Mouse (Mus musculus): ENCODE data around the gene Brd2. TPM values are rescaled to one million over a fixed set of nuclear protein-coding genes. Genes with fewer than 3 reads are reported as not detected.

Gene Brd2
- polyA plus RNA-seq, 1 experiment from 2014 or later = 32.5 TPM

DNA sequence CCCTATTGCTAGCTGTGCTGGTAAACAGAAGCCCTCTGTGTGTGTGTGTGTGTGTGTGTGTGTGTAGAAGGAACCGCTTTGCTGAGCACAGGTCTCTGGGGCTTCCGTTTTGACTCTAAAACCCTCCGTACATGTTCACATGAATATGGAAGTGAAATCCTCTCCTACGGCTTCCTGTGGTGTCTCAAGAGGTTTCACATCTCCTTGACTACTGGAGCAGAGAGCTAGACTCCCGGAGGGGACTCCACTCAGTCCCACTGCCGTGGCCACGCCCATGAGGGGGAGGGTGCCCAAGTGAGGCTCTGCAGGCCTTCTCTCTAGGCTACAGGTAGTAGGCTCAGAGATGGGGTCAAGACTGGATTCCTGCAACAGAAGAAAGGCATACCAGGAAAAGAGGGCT, 20.6 kb upstream of the Brd2 start, which contains the start of gene H2-DMb2:
Gene H2-DMb2 (plus strand): TSS at position 275 of the 400 bp plus-strand sequence.
- H3K9ac ChIP-seq (replicated peaks) = no peak within 1 kb of the TSS
- H3K4me1 ChIP-seq (ENCODE audit: insufficient read depth) = no peaks in the 10 kb centered on the region
- DNase-seq (peak; percentile 74), ATAC-seq (peak; percentile 73)
- TF ChIP-seq CTCF (IDR thresholded peaks at IDR 0.05; ENCODE audit: low read depth) (no peak), EP300 (IDR thresholded peaks at IDR 0.05; ENCODE audit: low read depth) (no peak)
- peak within 1 kb of the TSS; percentile 70 for H3K27ac ChIP-seq (ENCODE audit: low read depth)
- H3K36me3 ChIP-seq (replicated peaks; ENCODE audit: insufficient read depth, low read length) = no peaks in the 10 kb centered on the region
- peak within 1 kb of the TSS; percentile 13 for H3K4me2 ChIP-seq (ENCODE audit: low read depth, low read length)
- peaks cover 27% of the 10 kb centered on the region for H3K27me3 ChIP-seq (ENCODE audit: insufficient read depth, low read length)
- 14% methylated on average over 7 of the region's 7 CpGs for WGBS (ENCODE audit: insufficient replicate concordance)
- H3K4me3 ChIP-seq (ENCODE audit: low read depth, low read length) = no peak within 1 kb of the TSS
- H3K9me3 ChIP-seq (ENCODE audit: low read length) = no peaks in the 10 kb centered on the region

DNA sequence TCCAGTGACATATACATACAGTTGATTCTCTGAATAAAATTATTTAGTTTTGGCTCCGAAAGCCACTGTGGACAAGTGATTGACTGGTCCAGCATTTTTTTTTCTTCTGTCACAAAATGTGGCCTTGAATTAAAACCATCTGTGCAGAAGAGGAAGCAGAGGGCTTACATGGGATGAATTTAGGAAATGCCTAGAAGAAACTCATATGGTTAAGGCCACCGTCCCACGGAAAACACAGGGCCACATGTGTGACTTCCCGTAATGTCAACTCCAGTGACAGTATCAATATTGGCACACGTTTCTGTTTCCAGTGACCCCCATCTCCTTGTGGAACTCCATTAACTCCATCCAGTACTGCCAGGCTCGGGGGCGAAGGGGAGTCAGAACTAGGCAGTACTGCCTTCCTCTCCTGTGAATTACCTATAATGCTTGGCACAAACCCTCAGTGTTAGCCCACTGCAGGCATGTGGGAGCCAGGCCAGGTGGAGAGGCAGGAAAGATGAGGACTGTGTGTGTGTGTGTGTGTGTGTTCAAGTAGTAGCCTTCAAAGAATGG, 20.1 kb upstream of the Brd2 start:
- Histone ChIP-seq H3K4me2 (ENCODE audit: low read depth, low read length) (peak overlapping the region; percentile 13; the same call in 1 of the 2 replicates), H3K4me3 (ENCODE audit: low read depth, low read length) (no peak overlapping the region), H3K36me3 (replicated peaks; ENCODE audit: insufficient read depth, low read length) (no peaks in the 10 kb centered on the region), H3K9me3 (ENCODE audit: low read length) (no peaks in the 10 kb centered on the region), H3K4me1 (ENCODE audit: insufficient read depth) (no peaks in the 10 kb centered on the region), H3K27me3 (ENCODE audit: insufficient read depth, low read length) (peaks cover 27% of the 10 kb centered on the region), H3K9ac (replicated peaks) (no peak overlapping the region), H3K27ac (ENCODE audit: low read depth) (peak overlapping the region; percentile 66; the same call in 1 of the 2 replicates)
- DNase-seq = no peak
- ATAC-seq = no peak
- no peak for TF ChIP-seq EP300 (IDR thresholded peaks at IDR 0.05; ENCODE audit: low read depth)
- no peak for TF ChIP-seq CTCF (IDR thresholded peaks at IDR 0.05; ENCODE audit: low read depth)
- WGBS (ENCODE audit: insufficient replicate concordance) = 45% methylated on average over 7 of the region's 7 CpGs

DNA sequence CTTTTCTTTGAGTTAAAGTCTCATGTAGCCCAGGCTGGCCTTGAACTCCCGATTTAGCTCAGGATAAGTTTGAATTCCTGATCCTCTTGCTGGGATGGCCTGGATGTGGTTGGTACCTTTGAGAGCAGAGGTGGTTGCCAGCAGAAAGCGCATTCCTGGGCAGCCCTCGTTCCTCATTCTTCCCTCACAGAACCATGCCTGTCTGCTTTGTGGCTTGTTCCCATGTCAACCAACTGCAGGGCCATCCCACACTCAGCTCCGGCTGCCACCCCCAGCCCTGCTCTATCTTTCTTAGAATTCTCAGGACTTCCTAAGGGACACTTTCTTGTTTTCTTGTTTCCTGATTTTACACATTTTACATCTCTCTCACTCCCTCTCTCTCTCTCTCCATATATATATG, 19.0 kb upstream of the Brd2 start:
- ATAC-seq (no peak), DNase-seq (no peak)
- H3K27me3 ChIP-seq (ENCODE audit: insufficient read depth, low read length) = peaks cover 30% of the 10 kb centered on the region
- WGBS (ENCODE audit: insufficient replicate concordance) = 37% methylated on average over 4 of the region's 4 CpGs
- no peaks in the 10 kb centered on the region for H3K36me3 ChIP-seq (replicated peaks; ENCODE audit: insufficient read depth, low read length)
- no peak overlapping the region for H3K4me3 ChIP-seq (ENCODE audit: low read depth, low read length)
- no peaks in the 10 kb centered on the region for H3K4me1 ChIP-seq (ENCODE audit: insufficient read depth)
- H3K27ac ChIP-seq (ENCODE audit: low read depth) = no peak overlapping the region
- H3K9ac ChIP-seq (replicated peaks) = no peak overlapping the region
- no peaks in the 10 kb centered on the region for H3K9me3 ChIP-seq (ENCODE audit: low read length)
- H3K4me2 ChIP-seq (ENCODE audit: low read depth, low read length) = no peak overlapping the region
- no peak for TF ChIP-seq CTCF (IDR thresholded peaks at IDR 0.05; ENCODE audit: low read depth)
- no peak for TF ChIP-seq EP300 (IDR thresholded peaks at IDR 0.05; ENCODE audit: low read depth)

DNA sequence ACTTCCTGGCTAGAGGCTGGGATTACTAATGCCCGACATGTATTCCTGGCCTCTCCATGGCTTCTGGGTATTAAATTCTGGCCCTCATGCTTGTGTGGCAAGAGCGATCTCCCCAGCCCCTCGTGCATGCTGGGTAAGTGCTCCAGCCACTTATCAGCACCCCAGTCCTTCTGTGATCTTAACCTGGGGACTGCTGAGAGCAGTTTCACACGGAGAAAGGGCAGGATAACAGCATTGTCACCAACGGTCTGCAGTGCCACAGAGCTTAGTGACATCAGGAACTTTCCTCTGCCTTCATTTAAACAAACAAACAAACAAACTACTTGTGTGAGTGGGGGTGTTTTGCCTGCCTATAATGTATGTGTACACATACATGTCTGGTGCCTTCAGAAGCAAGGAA, 17.8 kb upstream of the Brd2 start:
- 18% methylated on average over 5 of the region's 5 CpGs for WGBS (ENCODE audit: insufficient replicate concordance)

DNA sequence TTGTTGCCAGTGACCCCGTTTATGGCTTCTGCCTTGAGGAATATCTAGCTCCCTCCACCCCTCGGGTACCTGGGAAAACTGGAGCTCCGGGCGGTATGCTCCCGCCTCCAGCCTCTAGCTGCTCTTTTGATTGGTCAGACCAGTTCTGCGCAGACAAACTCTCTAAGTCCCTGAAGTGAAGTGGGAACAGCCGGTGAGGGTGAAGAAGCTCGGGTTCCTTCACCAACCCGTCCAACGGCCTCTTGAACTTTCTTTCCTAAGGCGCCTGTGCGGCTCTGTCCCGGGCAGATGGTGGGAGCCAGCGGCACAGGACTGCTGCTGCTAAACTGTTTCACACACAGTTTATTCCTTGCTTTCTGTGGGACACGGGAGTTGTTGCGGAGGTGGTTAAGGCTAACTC, 17.0 kb upstream of the Brd2 start:
- WGBS (ENCODE audit: insufficient replicate concordance) = 23% methylated on average over 16 of the region's 16 CpGs
- no peak for DNase-seq
- TF ChIP-seq EP300 (IDR thresholded peaks at IDR 0.05; ENCODE audit: low read depth) (no peak), CTCF (IDR thresholded peaks at IDR 0.05; ENCODE audit: low read depth) (no peak)

More for the DNA sequence above, 17.8 kb upstream of the Brd2 start:
- no peak for TF ChIP-seq CTCF (IDR thresholded peaks at IDR 0.05; ENCODE audit: low read depth)
- TF ChIP-seq EP300 (IDR thresholded peaks at IDR 0.05; ENCODE audit: low read depth) = no peak
- peak overlapping the region; percentile 44; the same call in 1 of the 2 replicates for H3K4me2 ChIP-seq (ENCODE audit: low read depth, low read length)
- H3K9ac ChIP-seq (replicated peaks) = no peak overlapping the region
- no peaks in the 10 kb centered on the region for H3K36me3 ChIP-seq (replicated peaks; ENCODE audit: insufficient read depth, low read length)
- peaks cover 8% of the 10 kb centered on the region; the same call in 1 of the 2 replicates for H3K4me1 ChIP-seq (ENCODE audit: insufficient read depth)
- no peak for DNase-seq
- H3K4me3 ChIP-seq (ENCODE audit: low read depth, low read length) = no peak overlapping the region
- ATAC-seq = no peak
- no peaks in the 10 kb centered on the region for H3K9me3 ChIP-seq (ENCODE audit: low read length)
- no peak overlapping the region for H3K27ac ChIP-seq (ENCODE audit: low read depth)
- H3K27me3 ChIP-seq (ENCODE audit: insufficient read depth, low read length) = peaks cover 32% of the 10 kb centered on the region

DNA sequence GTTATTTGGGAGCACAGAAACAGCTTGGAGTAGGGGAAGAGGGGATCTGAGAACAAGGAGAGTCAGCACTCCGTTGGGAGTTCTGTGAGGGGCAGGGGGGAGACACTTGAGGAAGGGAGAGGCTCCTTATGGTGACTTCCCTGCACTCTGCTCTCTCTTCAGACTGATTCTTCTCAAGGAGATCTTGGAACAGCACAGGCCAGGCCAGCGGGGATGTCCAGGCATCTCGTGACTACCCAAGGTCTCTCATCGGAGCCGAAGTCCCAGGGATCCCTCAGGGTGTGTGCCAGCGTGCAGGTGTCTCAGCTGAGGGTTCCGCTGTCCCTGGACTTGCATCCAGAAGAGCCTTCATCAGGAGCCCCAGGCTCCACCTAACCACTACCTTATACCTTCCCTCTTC, 16.2 kb upstream of the Brd2 start:
- H3K9me3 ChIP-seq (ENCODE audit: low read length) = no peaks in the 10 kb centered on the region
- no peaks in the 10 kb centered on the region for H3K36me3 ChIP-seq (replicated peaks; ENCODE audit: insufficient read depth, low read length)
- H3K9ac ChIP-seq (replicated peaks) = no peak overlapping the region
- no peak for TF ChIP-seq EP300 (IDR thresholded peaks at IDR 0.05; ENCODE audit: low read depth)
- no peak for TF ChIP-seq CTCF (IDR thresholded peaks at IDR 0.05; ENCODE audit: low read depth)
- DNase-seq (no peak), ATAC-seq (no peak)
- peaks cover 8% of the 10 kb centered on the region; the same call in 1 of the 2 replicates for H3K4me1 ChIP-seq (ENCODE audit: insufficient read depth)
- H3K4me2 ChIP-seq (ENCODE audit: low read depth, low read length) = no peak overlapping the region
- H3K4me3 ChIP-seq (ENCODE audit: low read depth, low read length) = no peak overlapping the region
- no peak overlapping the region for H3K27ac ChIP-seq (ENCODE audit: low read depth)
- 85% methylated on average over 7 of the region's 7 CpGs for WGBS (ENCODE audit: insufficient replicate concordance)
- H3K27me3 ChIP-seq (ENCODE audit: insufficient read depth, low read length) = peaks cover 32% of the 10 kb centered on the region

More for the DNA sequence above, 17.0 kb upstream of the Brd2 start:
- H3K4me1 ChIP-seq (ENCODE audit: insufficient read depth) = peaks cover 8% of the 10 kb centered on the region; the same call in 1 of the 2 replicates
- H3K36me3 ChIP-seq (replicated peaks; ENCODE audit: insufficient read depth, low read length) = no peaks in the 10 kb centered on the region
- no peak overlapping the region for H3K27ac ChIP-seq (ENCODE audit: low read depth)
- no peak for ATAC-seq
- H3K9me3 ChIP-seq (ENCODE audit: low read length) = no peaks in the 10 kb centered on the region
- H3K9ac ChIP-seq (replicated peaks) = 0 out of 2 replicates have a peak overlapping the region, but pooled peaks have one; percentile 26
- peak overlapping the region; percentile 13; the same call in 1 of the 2 replicates for H3K4me3 ChIP-seq (ENCODE audit: low read depth, low read length)
- peak overlapping the region; percentile 44 for H3K4me2 ChIP-seq (ENCODE audit: low read depth, low read length)
- peaks cover 32% of the 10 kb centered on the region for H3K27me3 ChIP-seq (ENCODE audit: insufficient read depth, low read length)
